Mouse (Mus musculus): ENCODE measurements around the gene Tbx4.

The Tbx4 gene

GRCm38 (mm10) chr11:85885665-85886428 is at the start of gene Tbx4:
Gene Tbx4 (plus strand): TSS chr11:85886422.
- DNase-seq = no peak

DNA sequence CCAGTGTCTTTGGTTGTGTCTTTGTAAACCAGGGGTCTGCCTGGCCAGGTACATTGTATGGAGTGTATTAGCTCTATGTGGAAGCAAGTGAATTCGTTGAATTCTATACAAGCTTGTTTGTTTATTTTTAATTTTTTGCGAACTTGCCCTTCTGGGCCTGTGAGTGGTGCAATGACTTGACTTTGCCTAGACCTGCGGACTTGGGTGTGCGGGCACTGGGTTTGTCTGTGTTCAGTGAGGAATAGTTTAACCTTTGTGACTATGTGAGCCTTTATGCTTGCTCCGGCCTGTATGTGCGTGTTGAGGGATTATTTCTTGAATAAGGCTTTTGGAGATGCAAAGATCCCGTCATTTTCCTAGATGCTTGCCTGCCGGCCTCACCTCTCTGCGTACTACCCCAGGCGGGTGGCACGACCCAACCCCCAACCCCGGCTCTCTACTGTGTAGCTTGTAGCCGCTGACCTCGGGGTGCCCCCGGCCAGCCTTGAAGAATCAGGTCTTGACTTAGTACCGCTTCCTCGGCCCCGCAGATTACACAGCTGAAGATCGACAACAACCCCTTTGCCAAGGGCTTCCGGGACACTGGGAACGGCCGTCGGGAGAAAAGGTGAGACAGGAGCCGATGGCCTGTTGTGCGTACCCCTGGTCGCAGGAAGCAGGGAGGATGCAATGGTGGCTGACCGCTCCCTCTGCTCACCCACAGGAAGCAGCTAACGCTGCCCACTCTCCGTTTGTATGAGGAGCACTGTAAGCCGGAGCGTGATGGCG is 49.5 kb upstream of the Tbx4 start:
- no peak for DNase-seq

- no peak for DNase-seq
These were observed 49.0 kb upstream of the Tbx4 start for GRCm38 (mm10) chr11:85837291-85837647.

- DNase-seq = no peak
These were observed 48.4 kb upstream of the Tbx4 start for GRCm38 (mm10) chr11:85837648-85838423.

GRCm38 (mm10) chr11:85838424-85839257 is 47.6 kb upstream of the Tbx4 start:
- no peak for DNase-seq

- DNase-seq = no peak
These were observed 46.8 kb upstream of the Tbx4 start for GRCm38 (mm10) chr11:85839258-85840030.

DNA sequence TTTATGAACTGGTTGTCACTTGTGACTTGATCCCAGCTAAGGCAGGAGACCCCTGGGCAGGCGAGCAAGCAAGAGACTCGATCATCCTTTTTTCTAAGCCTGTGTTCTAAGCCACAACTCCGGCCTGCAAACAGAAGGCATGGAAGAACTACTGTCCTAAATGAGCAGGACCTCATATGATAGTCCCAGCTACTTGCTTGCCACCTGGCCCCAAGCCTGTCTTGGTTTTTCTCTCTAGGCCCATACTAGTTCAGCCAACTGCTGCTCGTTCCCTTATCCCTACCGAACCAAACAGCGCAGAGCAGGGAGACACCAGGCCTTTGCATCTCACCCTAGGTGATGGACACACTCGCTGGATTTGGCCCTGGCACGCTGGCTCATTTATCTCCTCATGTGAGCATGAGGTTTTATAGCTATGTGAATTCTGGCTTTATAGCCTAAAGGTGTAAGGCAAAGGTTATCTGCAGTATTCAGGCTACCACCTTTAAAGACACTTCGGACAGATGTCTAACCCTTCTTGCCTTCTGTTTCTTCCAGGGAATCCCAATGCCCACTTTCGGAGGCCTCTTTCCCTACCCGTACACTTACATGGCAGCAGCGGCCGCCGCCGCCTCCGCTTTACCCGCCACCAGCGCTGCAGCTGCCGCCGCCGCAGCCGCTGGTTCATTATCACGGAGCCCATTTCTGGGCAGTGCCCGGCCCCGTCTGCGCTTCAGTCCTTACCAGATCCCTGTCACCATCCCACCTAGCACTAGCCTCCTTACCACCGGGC is 46.0 kb upstream of the Tbx4 start:
- DNase-seq = no peak

DNA sequence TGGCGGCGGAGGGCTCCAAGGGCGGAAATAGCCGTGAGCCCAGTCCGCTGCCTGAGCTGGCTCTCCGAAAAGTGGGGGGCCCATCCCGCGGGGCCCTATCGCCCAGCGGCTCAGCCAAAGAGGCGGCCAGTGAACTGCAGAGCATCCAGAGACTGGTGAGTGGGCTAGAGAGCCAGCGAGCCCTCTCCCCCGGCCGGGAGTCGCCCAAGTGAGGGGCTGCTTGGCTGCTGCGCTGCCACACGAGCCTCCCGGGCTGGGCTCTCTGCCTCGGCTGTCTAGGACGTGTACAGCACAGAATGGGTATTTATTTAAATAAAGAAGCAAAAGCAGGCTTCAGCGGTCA is 45.4 kb upstream of the Tbx4 start:
- no peak for DNase-seq

DNA sequence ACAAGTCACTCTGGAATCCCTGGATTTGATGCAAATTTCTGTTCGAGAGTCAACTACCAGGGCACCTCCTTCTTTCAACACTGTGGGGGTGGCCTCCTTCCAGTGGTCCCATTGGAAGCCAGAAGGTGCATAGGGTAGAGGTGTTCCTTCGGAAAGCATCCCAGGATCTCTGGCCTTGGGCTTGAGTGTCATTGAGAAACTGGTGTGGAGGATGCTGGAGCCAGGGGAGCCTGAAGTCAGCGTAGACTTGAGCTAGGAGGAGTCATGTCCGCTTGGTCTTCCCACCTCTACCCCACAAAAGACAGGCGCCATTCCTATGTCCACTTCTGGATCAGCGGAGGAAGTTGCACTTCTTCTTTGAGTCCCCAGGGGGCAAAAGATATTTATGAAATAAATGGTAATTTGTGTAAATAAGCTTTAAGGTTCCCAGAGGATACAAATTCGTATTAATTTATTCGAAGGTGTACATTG is 45.0 kb upstream of the Tbx4 start:
- no peak for DNase-seq

GRCm38 (mm10) chr11:85841980-85842379 is 44.2 kb upstream of the Tbx4 start:
- DNase-seq = peak; percentile 50

DNA sequence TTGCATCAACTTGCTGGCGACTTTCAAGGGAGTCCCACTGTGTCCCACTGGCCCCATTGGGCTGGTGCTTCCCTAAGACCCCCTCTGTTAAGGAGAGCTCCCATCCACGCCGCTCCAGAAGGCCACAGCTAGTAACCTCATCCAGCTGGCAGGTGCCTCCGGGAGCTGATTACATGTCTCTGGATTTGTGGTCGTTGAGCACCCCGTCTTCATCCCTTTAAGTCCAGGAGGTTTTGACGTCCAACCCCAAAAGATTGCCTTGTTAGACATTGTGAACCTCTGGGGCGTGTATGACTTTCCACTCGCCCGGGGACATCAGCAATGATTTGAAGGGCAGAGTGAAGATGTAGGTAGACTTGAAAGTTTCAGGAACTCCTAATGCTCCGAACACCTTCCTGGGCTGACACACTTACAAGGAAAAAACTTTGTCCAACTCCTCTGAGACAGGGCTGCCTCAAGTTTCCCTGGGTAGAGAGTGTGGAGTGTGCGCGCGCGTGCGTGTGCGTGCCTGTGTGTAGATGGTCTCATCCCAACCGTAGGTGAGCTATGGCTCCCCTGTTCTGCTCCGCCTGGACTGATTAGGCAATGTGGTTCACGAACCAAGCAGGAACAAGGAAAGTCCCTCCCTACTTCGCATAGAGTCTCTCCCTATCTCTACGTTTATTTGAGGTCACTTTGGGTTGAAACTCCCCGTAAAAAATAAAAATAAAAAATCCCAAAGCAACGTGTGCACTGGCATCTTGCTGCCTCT is 43.5 kb upstream of the Tbx4 start:
- DNase-seq = no peak

- peak; percentile 43 for DNase-seq
These were observed 42.9 kb upstream of the Tbx4 start for GRCm38 (mm10) chr11:85843347-85843692.

DNA sequence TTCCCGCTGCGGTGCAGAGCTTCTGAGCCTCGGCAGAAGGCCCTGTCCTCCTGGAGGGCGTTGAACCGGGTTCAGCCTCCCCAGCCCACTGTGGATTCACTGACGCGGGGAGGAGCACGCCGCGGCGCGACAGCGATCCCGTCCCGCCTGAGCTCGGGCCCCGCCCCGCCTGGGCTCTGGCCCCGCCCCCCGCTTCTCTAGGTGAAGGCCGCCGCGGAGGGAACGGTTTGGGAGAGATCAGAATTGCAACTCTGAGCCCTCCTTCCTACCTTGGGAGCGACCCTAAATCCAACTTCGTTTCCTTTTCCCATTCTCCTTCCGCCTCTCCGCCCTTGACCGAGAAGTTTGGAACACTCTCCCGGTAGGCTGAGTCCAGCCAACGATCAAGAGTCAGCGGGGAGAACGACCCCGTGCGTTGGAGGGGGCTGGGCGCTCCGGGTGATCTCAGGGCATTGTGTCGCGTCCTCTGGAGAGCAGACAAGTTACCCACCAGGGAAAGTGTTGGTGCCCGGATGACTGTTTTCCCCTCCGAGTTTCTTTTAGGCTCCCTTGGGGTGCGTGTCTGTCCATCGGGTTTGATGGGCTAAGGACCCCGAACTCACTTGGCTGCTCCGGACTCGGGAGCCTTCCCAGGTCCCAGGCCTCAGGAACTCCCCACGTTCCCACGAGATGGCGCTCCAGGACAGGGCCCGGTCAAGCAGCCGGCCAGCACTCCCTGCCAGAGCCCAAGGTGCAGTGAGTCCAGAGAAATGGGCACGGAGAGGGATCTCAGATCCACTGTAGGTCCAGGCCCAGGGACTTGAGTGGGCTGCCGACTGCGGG is 41.9 kb upstream of the Tbx4 start:
- DNase-seq = peak; percentile 83

DNA sequence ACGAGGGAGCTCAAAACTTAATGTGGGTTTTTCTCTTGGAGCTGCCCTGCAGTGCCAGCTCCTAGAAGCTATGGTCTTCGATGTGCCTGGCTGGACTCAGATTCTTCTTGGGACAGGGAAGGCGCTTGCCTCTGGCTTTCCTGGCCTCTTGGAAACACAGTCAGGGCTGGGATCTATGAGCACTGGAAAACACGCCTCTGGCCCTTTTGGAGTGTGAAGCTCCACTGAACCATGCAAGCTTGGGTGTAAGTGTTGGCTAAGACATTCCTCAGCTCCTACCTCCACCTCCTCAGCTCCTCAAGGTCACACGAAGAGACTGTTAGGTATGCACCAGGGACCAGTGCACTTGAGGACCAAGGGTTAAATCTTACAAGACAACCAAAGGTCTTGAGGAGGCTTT is 41.3 kb upstream of the Tbx4 start:
- no peak for DNase-seq

DNA sequence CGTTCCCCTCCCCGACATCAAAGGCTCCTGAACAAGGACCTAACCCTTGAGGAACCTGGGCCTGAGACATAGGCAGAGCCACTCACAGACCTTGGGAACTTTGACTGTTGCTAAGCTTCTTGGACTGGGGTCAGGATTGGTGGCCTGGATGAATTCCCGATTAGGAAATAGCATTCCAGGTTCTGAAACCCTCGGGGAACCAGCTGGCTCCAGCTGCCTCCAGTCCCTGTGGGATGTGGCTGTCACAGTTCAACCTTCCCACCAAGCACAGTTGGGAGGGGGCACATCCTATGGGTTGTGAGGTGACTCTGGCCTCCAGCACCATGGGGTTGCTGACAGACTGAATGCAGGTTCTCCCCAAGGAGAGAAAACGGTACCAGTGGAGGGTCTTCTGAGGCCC is 40.3 kb upstream of the Tbx4 start:
- no peak for DNase-seq

- no peak for DNase-seq
These were observed 39.7 kb upstream of the Tbx4 start for GRCm38 (mm10) chr11:85846509-85846908.

- no peak for DNase-seq
These were observed 37.2 kb upstream of the Tbx4 start for GRCm38 (mm10) chr11:85849037-85849436.

GRCm38 (mm10) chr11:85850233-85850632 is 36.0 kb upstream of the Tbx4 start, which contains the start of gene Gm11444:
Gene Gm11444 (minus strand): TSS chr11:85850333.
- DNase-seq = no peak

DNA sequence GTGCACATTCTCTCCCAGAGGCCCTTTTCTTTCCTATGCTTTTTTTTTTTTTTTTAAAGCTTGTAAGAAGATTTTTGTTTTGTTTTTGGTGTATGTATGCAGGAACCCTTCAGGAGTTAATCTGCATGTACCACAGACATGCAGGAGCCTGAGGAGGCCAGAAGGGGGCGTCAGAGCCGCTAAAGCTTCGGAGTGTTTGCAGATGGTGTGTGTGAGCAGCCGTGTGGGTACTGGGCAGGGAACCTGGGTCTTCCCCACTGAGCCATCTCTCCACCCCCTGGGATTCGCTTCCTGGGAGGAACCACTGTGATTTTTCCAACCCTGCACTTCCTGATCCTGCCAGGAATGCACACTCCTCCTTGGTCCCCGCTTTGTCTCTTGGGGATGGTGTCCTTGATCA is 35.5 kb upstream of the Tbx4 start:
- DNase-seq = no peak
